Comparison of ENCODE assay signal across 11 mouse cellular contexts in the genomic region with DNA sequence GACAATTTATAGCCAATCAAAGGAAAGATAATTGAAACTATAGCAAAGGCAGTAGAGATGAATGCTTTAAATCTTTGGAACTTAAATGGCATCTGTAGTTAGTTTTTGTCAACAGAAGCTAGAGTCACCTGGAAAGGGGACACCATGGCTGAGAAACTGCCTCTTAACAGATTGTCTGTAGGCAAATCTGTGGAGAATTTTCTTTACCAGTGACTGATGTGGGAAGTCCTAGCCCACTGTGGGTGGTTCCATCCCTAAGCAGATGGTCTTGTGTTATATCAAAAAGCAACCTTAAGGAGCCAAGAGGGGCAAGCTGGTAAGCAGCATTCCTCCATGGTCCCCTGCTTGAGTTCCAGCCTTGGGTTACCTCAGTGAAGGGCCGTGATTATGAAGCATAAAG.
"Had no signal": no experiment of that assay in that cellular context is flagged by ENCODE, and none has a peak within 500 bp of the region (broad histone marks: within the 10 kb centered on the region; RNA-seq: fewer than 3 reads in every experiment).

No protein-coding gene starts in this region.

- DNase-seq: liver, postnatal 0 days; lung, adult 2 months; lung, postnatal 14 days; lung, postnatal 36 days; right cerebral cortex, postnatal 14 days; thymus, adult 2 months; thymus, postnatal 25 days; thymus, postnatal 4 days had no signal

- ATAC-seq: liver, postnatal 0 days; lung, postnatal 0 days; midbrain, embryonic 13.5 days; midbrain, embryonic 15.5 days had no signal
